Mouse (Mus musculus): Measurements from ENCODE around the gene Tbc1d1.

Tbc1d1 gene

GRCm38 (mm10) chr5:64363859-64364406 is 207.8 kb downstream of the Tbc1d1 start:
- DNase-seq: no peak

- DNase-seq: peak in 1 of 2 experiments; percentile 20
Observed at GRCm38 (mm10) chr5:64364432-64365125, 208.5 kb downstream of the Tbc1d1 start.

- DNase-seq: no peak
Observed at GRCm38 (mm10) chr5:64365187-64366066, 209.3 kb downstream of the Tbc1d1 start.

- no peak for DNase-seq
Observed at GRCm38 (mm10) chr5:64366113-64366512, 210.0 kb downstream of the Tbc1d1 start.

- DNase-seq: peak; percentile 16 to 50
Observed at GRCm38 (mm10) chr5:64367426-64367825, 211.3 kb downstream of the Tbc1d1 start.

- no peak for DNase-seq
Observed at GRCm38 (mm10) chr5:64371331-64371831, 215.3 kb downstream of the Tbc1d1 start.

GRCm38 (mm10) chr5:64372292-64372961 is 216.3 kb downstream of the Tbc1d1 start:
- no peak for DNase-seq

GRCm38 (mm10) chr5:64373695-64374094 is 217.6 kb downstream of the Tbc1d1 start:
- DNase-seq: no peak

- DNase-seq: no peak
Observed at GRCm38 (mm10) chr5:64375851-64376250, 219.7 kb downstream of the Tbc1d1 start.

GRCm38 (mm10) chr5:64376466-64376865 is 220.4 kb downstream of the Tbc1d1 start:
- no peak for DNase-seq

GRCm38 (mm10) chr5:64377705-64378104 is 221.6 kb downstream of the Tbc1d1 start:
- no peak for DNase-seq

GRCm38 (mm10) chr5:64378591-64379275 is 222.6 kb downstream of the Tbc1d1 start:
- no peak for DNase-seq

GRCm38 (mm10) chr5:64379829-64380228 is 223.7 kb downstream of the Tbc1d1 start:
- DNase-seq: no peak

GRCm38 (mm10) chr5:64380698-64381375 is 224.7 kb downstream of the Tbc1d1 start:
- DNase-seq: peak in 1 of 2 experiments; percentile 32

- peak in 1 of 2 experiments; percentile 9 for DNase-seq
Observed at GRCm38 (mm10) chr5:64381538-64381937, 225.4 kb downstream of the Tbc1d1 start.

GRCm38 (mm10) chr5:64382451-64383057 is 226.4 kb downstream of the Tbc1d1 start:
- peak; percentile 80 to 86 for DNase-seq

- no peak for DNase-seq
Observed at GRCm38 (mm10) chr5:64383215-64383614, 227.1 kb downstream of the Tbc1d1 start.

- no peak for DNase-seq
Observed at GRCm38 (mm10) chr5:64384546-64384945, 228.4 kb downstream of the Tbc1d1 start.

- DNase-seq: no peak
Observed at GRCm38 (mm10) chr5:64386996-64387395, 230.9 kb downstream of the Tbc1d1 start.

GRCm38 (mm10) chr5:64389202-64389929 is 233.3 kb downstream of the Tbc1d1 start:
- DNase-seq: peak in 1 of 2 experiments; percentile 20
